Mouse (Mus musculus): ENCODE data around the gene Cbln1.

DNA sequence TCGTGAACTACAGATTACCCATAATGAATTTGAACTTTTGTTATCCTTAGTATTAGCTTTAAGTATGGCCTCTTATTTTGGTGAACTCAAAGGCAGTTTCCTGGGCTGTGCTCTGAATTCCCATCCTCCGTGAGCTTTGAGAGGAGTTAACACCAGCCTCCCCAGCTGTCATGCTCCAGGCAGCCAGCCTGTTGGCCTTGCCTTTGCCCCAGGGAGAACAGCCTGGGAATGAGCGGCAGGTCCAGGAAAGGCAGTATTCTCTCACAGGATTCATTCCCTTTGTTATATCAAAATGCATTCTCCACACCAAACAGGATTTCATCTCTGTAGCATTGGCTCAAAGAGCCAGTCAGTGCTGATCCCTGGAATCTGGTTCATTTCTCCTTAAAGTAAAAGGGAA is 3.1 kb upstream of the Cbln1 start:
- no peak for TF ChIP-seq CTCF (IDR thresholded peaks at IDR 0.05; ENCODE audit: extremely low read depth, insufficient read depth, insufficient read length, insufficient replicate concordance)
- TF ChIP-seq POLR2A (IDR thresholded peaks at IDR 0.05; ENCODE audit: low read depth, low read length) = no peak

Measured in spleen, adult 2 months (tissue).